Mouse (Mus musculus) subcutaneous adipose tissue, adult 2 months (tissue): ENCODE data around the gene Lasp1. TPM values are rescaled to one million over a fixed set of nuclear protein-coding genes. Genes with fewer than 3 reads are reported as not detected.

Experiments
- polyA plus RNA-seq: library from polyadenylated mRNA; depleted of rRNA; stranded (reverse); fragments of >200 nt; gene quantifications from 2 replicates; pipeline ENCODE4 v1.2.3, GENCODE M21; 2012; ENCODE audit warnings: low replicate concordance; rRNA removed

Gene Lasp1
- polyA plus RNA-seq, result 134 and 175 TPM in 2 replicates

DNA sequence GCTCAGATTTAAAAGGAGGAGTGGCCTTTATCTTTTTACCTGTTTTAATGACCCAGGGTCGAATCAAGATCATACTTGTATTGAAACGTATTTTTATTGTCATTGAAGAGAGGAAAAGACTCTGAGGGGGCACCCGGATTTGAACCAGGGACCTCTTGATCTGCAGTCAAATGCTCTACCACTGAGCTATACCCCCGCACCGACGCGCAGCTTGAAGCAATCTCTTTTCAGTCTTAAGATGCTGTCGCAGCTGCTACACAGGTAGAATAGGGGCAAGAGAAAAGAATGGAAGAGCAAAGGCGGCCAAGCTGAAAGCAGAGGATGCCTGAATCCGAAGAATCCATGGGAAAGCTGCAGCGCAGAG is at the start of gene Lasp1:
TSS of gene Lasp1 (plus strand) at position 219 of the 364 bp plus-strand sequence.

DNA sequence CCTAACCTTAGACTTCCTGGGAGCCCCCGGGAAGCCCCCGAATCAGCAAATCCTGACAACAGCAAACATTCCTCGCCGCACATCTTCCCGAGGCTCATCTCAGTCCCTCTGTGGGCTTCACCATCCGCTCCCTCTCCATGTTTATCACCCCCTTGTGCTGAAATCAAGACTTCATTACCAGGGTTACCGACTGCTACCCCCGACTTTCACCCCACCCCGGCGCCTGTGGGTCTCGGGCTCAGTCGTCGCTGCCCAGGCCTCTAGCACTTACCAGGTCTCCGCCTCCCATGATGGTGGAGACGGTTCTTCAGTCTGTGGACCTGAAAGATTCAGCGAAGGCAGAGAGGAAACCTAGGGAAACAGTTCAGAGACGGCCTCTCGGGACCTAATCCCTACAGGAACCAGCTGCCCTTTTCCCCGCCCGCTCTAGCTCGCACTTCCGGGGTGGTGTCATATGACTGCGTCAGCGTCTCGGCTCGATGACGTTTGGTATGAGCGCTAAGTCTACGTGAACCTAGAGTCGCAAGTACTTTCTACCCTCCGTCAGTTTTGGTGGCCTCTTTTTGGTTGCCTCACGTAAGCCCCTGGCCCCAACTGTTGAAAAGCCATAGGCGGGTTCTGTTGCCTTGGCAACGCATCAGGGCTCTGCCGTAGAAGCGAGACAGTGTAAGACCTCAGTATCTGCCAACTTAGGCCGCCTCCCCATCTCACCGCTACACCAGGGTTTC is 32.5 kb upstream of the Lasp1 start, which contains the start of gene Cwc25:
TSS of gene Cwc25 (minus strand) at position 403 of the 728 bp plus-strand sequence.

DNA sequence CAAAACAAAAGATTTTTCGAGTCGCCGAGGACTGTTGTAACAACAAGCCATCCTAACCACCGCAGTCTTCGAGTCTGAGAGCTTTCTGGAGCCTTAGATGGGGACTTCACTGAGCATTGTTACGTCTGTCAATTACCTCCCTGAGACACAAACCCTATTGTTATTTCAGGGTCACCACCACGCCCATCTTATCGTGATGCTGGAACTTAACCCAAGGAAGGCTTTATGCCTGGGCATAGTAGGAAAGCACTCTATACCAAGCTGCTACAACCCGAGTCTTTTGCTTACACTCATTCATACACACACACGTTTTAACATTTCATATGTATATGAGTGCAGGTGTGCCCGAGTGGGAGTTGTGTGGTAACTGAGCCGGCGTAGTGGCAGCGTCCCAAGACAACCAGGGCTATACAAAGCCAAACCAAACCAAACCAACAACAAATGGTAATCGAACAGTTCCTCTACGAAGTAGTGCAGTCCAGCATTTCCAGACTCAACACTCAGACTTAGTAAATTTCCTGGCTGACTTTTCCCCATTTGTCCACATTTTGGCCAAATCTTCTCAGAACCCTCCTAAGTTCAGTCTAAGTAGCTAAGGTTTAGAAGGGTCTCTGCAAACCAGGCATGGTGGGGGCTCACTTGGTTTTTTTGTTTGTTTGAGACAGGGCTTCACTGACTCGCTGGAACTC is 22.8 kb upstream of the Lasp1 start, which contains the start of gene 1700001P01Rik:
TSS of gene 1700001P01Rik (minus strand) at position 111 of the 689 bp plus-strand sequence.

DNA sequence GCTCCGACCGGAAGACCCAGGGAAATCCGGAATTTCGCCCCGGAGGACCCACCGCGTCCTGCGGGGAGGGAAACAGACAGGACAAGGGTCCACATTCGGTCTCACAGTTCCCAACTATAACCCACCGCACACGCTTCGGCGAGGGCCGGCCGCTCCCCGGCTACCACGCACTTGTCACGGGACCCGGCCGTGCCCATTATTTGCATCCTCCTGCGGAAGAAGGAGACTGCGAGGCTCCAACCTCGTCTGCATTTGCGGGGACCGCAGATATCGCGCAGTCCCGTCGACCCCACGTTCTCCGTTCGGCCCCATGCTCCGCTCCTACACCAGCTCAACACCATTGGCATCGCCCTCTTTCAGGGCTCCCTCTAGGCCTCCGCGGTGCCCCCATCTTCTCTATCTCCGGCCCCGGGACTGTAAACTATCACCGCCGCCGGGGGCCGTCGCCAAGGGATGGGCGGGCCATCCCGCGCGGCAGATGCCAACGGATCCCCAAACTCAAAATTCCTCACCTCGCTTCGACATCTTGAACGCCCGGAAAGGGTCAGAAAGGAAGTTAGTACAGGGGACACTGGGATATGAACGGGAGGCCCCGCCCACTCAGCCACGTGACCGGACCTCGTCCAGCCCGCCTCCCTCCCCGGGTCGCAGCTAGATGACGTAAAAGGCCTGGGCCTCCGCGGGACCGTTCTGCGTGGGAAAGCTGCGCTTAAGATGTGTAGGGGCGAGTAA is 16.8 kb upstream of the Lasp1 start, which contains the start of gene Rpl23:
TSS of gene Rpl23 (minus strand) at position 606 of the 732 bp plus-strand sequence.

DNA sequence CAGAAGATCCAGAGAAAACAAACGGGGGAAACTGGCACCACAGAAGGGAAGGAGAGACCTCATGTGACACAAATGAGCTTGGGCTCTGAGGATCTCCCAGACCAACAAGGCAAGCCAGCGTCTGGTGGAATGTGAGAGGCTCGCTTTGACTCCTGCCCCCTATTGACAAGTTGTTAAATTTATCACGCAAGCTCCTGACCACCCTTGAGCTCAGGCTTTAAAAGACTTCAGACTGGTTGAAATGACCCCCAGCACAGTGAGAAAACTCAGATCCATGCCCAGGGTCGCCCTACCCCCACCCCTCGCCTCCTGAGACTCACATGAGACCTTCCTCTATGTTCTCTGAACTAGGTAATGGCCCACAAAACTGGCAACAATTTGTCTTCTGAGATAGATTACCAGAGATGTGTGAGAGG is 41.7 kb downstream of the Lasp1 start, which contains the start of gene B230217C12Rik:
TSS of gene B230217C12Rik (plus strand) at position 242 of the 416 bp plus-strand sequence.

DNA sequence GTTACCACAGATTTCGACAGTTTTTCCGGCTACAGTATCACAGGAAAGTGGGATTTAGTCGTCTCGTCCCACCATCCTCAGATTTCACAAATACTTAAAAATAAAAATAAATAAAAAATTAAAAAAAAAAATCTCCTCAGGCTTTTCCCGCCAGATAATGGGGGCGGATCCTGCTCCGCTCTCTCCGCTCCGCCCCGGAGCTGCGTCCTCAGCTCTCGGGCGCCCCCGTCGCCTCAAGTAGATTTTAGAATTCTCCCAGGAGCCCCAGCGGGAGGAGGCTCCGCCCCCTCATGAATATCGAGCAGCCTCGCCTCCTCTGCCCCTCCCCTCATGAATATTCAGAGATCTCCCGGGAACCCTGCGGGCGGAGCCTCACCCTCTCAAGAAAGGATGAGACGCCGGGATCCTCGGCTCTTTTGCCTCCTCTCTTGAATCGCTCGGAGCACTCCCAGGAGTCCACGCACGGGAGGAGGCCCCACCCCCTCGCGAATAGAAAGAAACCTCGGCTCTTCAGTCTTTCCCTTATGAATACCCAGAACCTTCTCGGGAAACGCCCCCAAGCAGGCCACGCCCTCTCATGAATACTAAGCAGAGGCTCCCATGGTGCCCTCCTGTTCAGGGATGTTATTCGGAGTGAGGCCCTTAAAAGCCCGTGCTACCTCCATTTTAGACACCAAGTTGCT is 85.3 kb downstream of the Lasp1 start, which contains the start of gene Fbxo47:
TSS of gene Fbxo47 (minus strand) at position 237 of the 683 bp plus-strand sequence.

Other genes starting within 250 kb of the Lasp1 start
- gene Srcin1, start 222.8 kb upstream of the Lasp1 start, polyA plus RNA-seq, result 0.36 and 1.1 TPM in 2 replicates
- 0.30 and 1.7 TPM in 2 replicates for gene Epop, start 169.3 kb upstream of the Lasp1 start, polyA plus RNA-seq
- 30.3 and 50.1 TPM in 2 replicates for gene Mllt6, start 135.6 kb upstream of the Lasp1 start, polyA plus RNA-seq
- 95.9 and 191 TPM in 2 replicates for gene Cisd3, start 113.2 kb upstream of the Lasp1 start, polyA plus RNA-seq
- gene Pcgf2, start 98.5 kb upstream of the Lasp1 start, polyA plus RNA-seq, result 22.7 and 72.3 TPM in 2 replicates
- gene Psmb3, start 95.6 kb upstream of the Lasp1 start, polyA plus RNA-seq, result 423 and 446 TPM in 2 replicates
- gene Pip4k2b, start 54.3 kb upstream of the Lasp1 start, polyA plus RNA-seq, result 18.1 and 27.7 TPM in 2 replicates
- 8.0 and 11.9 TPM in 2 replicates for gene Cwc25, start 32.4 kb upstream of the Lasp1 start, polyA plus RNA-seq
- 0.32 TPM in 1 of 2 replicates, not detected in the other for gene 1700001P01Rik, start 23.1 kb upstream of the Lasp1 start, polyA plus RNA-seq
- 83.7 and 182 TPM in 2 replicates for gene Rpl23, start 16.6 kb upstream of the Lasp1 start, polyA plus RNA-seq
- 2.0 and 12.6 TPM in 2 replicates for gene B230217C12Rik, start 41.8 kb downstream of the Lasp1 start, polyA plus RNA-seq
- gene Fbxo47, start 85.2 kb downstream of the Lasp1 start, polyA plus RNA-seq, result 0.54 and 0.62 TPM in 2 replicates
- 3.9 and 8.7 TPM in 2 replicates for gene Plxdc1, start 187.4 kb downstream of the Lasp1 start, polyA plus RNA-seq
- gene Arl5c, start 197.2 kb downstream of the Lasp1 start, polyA plus RNA-seq, result 2.8 and 5.9 TPM in 2 replicates
- gene Cacnb1, start 224.0 kb downstream of the Lasp1 start, polyA plus RNA-seq, result 6.9 and 35.2 TPM in 2 replicates
- 558 and 1,241 TPM in 2 replicates for gene Rpl19, start 227.7 kb downstream of the Lasp1 start, polyA plus RNA-seq